Mouse (Mus musculus) thymus, postnatal 25 days (tissue): Measurements from ENCODE around the gene Rtp3.

ENCODE experiments used
- DNase-seq: peaks from one replicate; pipeline ENCODE4 v3.0.0; 2022

Rtp3 gene

DNA sequence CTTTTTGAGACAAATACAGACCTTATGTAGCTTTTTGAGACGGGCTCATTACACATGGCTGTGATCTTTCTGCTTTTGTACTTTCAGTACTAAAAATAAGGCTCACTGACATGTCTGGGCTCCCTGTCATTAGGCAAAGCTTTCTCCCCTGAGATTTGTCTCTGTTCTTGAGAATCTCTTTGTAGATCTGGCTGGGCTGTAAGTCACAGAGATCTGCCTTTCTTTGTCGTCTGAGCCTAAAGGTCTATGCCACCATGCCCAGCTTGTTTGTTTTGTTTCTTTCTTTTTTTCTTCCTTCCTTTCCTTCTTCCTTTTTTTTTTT lies 24.5 kb downstream of the Rtp3 start:
- DNase-seq = no peak

DNA sequence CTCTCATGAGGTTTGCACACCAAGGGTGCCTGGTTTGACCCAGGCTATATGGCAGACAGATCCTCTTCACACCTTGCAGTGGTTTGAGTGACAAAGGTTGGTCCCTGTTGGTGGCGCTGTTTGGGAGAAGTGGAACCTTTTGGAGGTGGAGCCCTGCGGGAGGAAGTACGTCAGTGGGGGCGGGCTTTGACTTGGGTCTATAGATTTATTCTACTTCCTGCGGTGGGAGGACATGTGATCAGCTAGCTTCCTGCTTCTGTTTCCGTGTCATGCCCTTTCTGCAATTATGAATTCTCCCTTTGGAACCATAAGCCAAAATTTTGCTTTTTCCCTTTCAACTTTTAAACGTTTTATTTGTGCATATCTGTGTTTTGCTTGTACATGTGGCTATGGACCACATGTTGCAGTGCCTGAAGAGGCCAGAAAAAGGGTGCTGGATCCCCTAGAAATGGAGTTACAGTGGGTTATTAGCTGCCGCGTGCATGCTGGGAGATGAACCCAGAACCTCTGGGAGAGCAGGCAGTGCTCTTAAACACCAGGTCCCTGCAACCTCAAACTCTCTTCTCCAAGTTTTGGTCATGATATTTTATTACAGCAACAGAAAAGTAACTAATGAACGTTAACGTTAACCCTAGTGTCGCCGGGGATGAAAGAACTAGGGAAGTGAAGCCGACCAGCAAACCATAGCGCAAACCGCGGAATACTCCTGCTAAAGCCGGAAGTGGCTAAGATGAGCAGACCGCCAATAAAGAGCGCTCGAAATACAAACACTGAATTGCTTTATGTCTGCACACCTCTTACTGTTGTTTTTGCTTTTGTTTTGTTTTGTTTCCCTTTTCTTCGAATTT lies 25.1 kb downstream of the Rtp3 start:
- no peak for DNase-seq

DNA sequence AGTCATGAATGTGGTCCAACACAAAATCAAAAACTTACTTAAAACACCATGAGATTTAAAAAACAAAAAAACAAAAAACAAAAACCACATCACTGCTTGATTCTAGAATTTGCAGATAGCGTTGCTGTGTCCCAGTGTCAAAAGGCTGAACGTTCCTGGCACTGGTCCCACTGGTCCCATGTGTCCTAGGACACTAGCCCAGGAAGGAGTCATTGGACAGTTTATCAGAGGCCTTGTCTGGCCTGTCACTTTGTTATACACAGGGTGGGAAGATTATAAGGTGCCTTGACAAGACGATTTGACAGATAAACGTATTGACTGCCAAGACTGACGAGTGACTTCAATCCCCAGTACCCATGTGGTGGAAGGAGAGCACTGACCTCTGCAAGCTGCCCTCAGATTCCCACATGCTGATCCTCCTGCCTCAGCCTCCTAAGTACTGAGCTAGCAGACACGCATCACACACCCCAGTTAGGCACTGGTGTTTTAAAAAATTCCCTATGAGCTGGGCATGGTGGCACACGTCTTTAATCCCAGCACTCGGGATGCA lies 26.7 kb downstream of the Rtp3 start:
- DNase-seq = no peak

DNA sequence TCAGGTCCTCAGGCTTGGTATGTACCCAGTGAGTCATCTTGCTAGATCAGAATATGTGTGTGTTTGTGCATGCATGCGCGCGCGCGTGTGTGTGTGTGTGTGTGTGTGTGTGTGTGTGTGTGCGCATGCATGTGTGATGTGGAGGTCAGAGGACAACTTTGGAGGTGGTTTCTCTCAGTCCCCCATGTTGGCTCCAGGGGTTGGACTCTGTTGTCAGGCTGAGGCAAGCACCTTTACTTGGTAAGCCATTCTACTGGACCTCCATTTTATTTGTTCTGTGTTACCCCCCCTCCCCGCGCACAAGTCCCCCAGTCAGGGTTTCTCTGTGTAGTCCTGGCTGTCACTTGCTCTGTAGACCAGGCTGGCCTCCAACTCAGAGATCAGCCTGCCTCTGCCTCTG lies 29.0 kb downstream of the Rtp3 start:
- no peak for DNase-seq

DNA sequence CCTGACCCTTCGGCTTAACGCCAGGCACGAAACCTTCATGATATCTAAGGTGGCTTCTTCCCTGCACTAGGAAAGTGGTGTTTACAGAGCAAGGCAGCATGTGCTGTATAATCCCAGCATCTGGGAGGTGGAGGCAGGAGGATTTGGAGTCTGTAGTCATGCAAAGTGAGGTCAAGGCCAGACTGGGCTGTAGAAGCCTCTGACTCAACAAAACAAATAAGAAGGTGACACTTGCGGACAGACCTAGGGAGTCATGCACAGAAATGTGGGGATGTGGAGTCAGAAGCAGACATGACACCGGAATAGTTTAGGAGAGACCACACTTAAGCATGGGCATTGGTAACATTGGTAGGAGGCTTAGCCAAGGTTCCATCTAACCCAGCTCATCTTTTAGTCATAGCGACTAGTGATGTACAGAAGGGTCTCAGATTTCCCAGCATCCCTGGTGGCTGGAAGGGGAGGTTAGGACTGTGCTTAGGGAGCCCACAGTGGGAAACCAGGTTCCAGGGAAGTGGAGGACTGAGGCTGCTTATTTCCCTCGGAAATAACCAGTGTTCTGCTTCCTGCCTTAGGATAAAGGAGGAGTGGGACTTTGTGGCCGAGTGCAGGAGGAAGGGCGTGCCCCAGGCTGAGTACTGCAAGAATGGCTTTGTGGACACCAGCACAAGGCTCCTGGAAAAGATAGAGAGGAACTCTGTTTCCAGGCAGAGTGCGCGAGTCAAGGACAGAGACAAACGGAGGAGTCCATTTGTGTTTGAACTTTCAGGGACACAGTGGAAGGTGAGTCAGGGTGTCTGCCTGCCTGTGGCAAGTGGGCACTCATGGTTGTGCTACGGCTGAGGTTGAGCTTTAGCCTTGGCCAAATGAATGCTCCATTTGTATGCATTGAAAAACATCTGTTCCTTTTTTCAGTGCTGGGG lies 29.9 kb downstream of the Rtp3 start:
- DNase-seq = no peak

DNA sequence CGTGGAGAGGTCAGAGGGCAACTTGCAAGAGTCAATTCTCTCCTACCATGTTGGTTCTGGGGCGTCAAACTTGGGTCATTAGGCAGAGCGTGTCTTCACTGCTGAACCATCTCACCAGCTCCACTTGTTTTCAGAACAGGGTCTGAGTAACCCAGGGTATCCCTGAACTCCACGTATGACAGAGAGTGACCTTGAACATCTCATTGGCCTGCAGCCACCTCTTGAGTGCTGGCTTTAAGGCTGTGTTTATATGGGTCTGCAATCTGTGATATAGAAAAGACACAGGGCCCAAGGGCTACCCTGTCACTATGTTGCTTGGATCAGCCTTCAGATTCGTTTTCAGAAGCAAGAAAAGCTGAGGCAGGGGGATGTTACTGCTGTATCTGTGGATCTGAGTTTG lies 30.7 kb downstream of the Rtp3 start:
- no peak for DNase-seq

DNA sequence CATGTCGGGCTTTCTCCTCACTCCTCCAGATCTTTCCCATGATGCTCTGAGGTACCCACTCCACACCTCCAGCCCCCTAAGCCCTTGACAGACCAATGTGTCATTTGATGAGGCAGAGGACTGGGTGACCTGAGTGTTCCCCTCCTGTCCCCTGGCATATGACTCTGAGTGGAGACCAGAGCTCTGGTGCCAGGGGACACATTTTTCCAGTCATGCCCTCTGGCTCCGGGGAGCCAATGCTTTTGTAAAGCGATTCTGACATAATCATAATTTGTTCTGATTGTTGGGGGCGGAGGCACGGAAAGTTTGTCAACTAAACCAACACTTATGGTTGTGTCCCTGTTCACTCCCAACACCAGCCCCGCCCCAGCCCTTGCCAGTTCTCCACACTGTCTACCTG lies 34.4 kb downstream of the Rtp3 start:
- no peak for DNase-seq

DNA sequence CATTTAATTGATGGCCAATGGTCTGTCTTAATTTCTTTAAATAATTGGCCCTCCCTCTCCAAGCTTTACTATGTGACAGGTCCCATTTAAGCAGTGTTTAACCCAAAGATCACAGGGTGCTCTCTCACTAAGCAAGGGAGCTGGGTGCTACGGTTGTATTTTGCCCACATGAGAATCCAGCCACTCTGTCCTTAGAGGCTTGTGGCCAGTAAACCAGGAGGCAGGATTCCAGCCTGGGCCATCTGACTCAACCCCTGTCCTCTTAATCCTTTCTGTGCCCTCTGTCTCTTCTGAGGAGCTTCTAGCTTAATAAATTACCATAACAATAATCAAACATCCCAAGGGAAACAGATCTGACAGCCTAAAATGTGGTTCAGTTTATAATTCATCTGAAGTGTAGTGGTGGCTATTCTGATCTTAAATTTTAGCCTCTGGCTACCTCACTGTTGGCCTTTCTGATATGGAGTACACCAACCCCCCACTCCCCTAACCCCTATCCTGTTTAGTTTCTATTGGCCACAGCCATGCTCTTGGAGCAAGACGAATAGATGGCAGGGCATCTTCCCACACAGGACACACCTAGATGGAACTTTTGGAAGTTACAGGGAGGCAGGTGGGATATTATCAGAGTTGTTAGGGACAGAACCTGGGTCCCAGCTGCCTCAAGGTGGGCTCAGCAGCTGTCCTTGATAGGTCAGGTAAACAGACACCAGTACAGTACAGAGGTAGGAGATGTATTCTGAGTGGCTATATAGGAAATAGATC lies 35.5 kb downstream of the Rtp3 start:
- DNase-seq = no peak

DNA sequence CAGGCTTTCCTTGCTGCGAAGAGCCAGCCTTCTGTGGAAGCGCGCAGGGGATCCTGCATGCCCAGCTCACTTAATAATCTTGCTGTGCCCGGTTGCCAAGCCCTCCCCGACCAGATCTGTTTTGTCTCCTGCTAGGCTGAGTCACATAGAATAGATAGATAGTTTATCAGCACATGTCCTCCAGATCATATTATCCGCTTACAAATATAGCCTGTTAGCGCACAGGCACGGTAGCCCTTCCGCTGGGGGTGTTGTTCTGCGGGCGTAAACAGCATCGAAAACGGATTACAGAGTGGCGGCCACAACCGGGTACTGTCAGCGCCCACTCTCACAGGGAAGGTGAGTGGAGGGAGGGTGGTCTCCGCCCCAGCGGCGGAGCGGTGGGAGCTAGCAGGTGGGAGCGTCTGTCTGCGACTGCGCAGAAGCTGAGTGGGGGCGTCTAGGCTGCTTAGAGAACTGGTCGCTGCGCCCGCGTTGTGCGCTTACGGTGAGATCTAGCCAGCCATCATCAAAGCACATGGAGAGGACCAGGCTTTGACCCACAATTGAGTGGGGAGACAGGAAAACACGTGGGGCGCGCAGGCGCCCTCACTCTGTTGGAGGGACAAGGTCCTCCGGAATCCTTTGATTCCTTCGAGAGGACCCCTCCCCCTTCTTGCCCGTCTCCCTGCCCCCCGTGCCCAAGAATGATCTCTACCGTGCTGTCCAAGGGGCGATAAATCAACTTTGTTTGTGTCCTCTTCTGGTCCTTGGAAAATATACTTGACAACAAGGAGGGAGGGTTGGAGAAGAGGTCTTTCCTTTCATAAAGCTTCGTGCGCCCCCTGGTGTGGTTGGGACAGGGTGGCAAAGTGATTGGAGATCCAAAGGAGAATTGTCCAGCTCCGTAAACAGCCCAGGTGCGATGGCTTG lies 36.6 kb downstream of the Rtp3 start:
- peak; percentile 81 for DNase-seq

DNA sequence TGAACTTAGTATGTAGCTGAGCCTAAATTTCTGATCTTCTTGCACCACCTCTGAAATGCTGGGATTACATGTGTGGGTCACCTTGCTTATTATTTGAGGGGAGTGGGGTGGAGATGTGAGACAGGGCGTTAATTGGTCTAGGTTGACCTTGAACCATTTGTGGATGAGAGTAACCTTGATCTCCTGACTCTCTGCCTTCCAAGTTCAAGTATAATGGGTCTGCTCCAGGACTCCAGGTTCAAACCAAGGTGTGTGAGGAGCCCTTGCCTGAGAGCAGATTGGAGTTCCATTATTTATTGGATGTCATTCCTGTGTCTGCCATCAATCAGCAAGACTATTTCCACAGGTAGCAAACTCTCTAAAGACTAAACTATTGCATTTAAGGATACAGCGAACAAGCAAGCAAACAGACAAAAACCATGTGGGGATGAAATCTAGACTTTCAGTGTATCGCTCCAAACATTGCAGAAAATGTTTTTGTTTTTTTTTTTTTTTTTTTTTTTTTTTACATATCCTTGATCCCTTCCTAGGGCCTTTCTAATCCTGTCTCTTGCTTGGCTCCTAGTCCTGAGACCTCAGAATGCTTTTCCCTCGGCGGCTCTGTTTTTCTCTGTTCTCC lies 37.3 kb downstream of the Rtp3 start:
- no peak for DNase-seq

DNA sequence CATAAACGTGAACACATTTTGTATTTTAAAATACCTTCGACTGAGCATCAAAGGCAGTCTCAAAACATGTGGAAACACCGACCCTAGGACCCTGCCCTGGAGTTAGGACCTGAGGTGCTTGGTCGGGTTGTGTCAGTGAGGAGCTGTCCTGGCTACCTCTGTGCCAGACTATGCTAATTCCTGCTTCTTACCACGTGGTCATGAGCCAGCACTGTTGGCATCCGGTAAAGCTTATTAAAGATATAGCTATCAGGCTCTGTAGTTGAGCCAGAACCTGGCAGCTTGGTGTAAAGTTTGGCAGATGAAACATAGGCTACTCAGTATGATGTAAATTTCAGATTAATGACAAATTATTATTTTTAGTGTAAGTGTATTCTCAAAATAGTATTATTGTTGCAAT lies 38.0 kb downstream of the Rtp3 start:
- DNase-seq = no peak

DNA sequence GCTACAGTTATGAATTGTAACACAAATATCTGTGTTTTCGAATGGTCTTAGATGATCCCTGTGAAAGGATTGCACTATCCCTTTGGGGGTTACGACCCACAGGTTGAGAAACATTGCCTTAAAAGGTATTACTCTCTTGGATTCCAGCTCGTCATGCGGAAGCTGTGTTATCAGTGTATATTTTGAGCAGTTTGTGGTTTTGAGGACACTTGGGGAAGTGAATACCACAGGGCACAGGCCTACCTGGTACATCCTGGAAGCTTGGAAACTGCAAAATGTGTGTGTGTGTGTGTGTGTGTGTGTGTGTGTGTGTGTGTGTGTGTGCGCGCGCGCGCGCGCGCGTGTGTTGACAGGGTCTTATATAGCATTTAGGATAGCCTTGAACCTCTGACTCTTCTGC lies 38.5 kb downstream of the Rtp3 start:
- DNase-seq = no peak

DNA sequence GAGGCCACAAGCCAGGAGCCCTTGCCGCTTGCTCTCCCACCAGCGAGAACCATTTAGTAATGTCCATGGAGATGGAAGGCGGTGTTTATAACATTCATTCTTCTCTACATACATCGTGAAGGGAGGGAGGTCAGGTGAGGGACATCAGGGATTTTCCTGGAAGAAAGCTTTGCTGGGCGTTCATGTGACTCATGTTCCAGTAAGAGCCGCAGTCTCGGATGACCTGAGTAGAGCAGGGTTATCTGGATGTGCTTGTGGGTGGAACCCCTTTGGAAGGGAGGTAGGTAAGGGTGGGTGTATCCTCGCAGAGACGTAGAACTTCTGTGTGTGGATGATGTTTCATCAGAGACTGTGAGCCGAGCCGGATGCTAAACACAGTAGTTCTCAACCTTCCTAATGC lies 39.0 kb downstream of the Rtp3 start, which contains the start of gene Lrrc2:
TSS of gene Lrrc2 (plus strand) at position 149 of the 400 bp plus-strand sequence.
- no peak for DNase-seq

DNA sequence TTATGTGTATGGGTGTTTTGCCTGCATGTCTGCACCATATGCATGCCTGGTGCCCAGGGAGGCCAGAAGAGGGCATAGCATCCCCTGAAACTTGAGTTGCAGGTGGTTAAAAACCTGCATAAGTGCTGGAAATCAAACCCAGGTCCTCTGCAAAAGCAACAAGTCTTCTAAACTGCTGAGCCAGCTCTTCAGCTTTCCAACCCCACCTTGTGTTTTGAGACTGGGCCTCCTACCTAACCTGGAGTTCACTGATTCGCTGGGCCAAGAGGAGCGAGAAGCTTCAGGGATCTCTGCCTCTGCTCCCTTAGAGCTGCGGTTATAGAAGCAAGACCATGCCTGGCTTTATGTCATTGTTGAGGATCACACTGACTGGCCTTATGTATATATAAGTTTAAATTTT lies 40.3 kb downstream of the Rtp3 start:
- no peak for DNase-seq

DNA sequence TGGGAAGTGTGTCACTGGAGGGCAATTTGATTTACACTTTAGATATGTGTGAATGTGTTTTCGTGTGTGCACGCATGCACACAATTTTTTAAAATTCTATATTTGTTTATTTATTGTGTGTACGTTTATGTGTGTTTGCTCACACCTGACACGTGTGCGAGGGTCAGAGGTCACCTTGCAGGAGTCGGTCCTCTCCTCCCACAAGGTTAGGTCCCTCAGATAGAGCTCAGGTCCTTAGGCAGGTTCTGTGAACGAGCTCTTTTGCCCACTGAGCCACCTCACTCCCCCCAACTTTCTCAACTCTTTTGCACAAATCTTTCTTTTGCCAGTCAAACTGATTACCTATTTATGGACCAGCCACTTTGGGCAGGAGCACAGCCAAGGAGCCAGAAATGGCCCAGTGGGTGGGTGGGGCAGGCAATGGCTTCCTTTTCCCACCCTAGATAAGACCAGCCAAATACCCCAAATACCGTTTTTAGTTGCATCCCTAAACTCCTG lies 41.5 kb downstream of the Rtp3 start:
- DNase-seq = no peak

DNA sequence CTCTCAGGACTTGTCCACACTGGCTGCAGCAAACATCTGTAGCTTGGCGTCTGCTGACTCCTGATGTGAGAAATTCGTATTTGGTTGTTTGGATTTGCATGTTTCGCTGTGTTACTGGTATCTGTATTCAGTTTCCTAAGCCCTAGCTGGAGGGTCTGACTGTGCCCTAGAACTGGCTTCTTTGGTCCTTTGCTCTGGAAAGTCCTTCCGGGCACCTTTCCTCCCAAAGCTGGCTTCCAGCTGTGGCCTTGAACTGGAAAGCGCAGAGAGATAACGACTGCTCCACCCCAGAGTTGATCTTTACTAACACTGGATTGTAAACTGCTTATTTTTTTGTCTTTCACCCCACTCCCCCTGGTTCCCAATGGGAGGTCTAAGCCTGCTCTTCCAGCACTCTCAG lies 42.5 kb downstream of the Rtp3 start:
- DNase-seq = no peak

DNA sequence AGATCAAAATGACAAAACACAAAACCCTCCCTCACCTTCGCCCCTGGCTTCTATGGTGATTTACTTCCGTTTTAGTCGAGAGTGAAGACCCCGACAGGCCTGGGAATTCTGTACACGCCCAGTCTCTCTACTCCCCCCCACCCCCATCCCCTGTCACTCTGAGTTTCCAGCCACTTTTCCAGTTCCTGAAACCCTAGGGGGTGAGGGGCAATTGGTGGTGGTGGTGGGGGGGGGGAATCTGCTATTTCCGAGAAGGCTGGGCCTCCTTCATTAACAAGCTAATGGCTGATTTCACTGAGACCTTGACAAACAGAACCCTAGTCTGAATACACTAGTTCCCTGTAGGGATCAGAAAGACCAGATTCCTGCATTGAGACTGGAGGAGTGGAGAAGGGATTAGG lies 43.1 kb downstream of the Rtp3 start:
- DNase-seq = no peak

DNA sequence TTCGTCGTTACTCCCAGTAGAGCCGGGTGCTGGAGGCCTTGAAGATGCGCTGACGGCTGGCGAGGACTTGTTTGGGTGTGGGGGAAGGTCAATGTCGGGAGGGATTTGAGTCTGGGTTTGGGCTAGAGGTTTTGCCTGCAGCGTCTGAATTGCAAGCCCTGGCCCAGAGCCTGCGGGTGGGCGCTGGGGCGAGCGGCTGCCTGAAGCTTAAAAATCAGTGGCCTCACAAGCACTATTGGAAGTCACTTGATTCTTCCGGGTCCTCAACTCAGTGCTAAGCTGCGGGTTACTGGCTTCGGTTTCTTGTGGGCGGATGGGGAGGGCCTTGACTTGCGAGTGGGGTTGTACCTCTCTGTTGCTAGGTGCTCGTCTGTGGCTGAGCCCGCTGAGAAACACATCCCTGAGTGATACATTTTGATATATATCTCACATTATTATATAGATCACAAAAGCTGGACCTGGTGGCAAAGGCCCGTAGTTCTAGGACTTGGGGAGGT lies 43.8 kb downstream of the Rtp3 start:
- peak; percentile 62 for DNase-seq

DNA sequence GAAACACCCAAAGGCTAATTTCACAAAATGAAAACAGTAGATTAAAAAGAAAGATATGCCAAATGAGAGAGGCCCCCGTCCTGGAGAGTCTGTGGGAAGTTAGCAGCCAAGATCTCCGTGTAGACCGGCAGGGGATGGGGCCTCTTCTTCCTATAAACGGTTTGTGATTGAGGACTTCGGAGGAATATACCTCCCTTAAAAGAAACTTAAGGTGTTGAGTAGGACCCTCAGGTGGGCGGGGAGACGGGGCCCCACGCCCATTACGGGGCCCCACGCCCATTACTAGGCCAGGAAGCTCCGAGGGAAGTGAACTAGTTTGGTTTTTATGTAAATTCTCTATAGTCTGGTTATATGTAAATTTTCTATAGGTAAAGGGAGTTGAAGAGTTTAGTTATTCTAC lies 44.5 kb downstream of the Rtp3 start, which contains the start of gene Tdgf1:
TSS of gene Tdgf1 (minus strand) at position 233 of the 400 bp plus-strand sequence.
- DNase-seq = no peak

DNA sequence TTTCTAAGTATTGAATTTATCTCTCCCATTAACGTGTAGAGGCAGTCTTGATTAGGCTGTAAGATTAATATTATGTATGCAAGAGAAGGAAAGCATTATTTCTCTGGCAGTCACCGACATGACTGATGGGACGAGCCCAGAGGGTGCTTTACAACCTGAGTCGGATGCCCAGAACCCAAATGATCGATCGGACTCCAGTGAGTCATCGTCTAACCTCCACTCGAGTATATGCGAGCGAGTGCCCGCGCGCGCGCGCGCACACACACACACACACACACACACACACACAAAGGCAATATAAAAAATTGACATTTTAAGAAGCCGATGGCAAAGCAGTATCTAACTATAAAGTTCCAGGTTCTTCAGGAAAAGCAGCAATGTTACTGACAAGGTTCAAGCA lies 45.0 kb downstream of the Rtp3 start:
- no peak for DNase-seq

DNA sequence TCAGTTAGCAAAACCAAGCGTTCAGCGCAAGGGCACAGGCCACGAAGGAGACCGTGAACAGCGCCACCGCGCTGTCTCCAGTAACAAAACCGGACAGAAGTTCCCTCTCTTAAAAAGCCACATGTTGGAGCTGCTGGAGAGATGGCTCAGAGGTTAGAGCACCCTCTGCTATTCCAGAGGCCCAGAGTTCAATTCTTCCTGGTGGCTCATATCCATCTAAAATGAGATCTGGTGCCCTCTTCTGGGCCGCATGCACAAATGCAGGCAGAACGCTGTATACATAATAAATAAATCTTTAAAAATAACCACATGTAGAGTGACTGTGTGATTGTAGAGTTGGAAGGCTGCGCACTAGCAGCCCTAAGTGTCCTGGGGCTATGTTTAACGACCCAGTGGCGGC lies 46.1 kb downstream of the Rtp3 start:
- peak; percentile 33 for DNase-seq
